Mouse (Mus musculus) c-Kit-positive CD71-negative TER-119-negative erythroid progenitor cells, embryonic 14.5 days (primary cell): ENCODE data around the gene Fasl.
A peak's percentile ranks its signal among the peaks of the same experiment; 100 is the strongest.

Experiments
- DNase-seq: peaks from one replicate; pipeline ENCODE4 v3.0.0-alpha.2; 2013; ENCODE audit warnings: low read depth

The Fasl gene

DNA sequence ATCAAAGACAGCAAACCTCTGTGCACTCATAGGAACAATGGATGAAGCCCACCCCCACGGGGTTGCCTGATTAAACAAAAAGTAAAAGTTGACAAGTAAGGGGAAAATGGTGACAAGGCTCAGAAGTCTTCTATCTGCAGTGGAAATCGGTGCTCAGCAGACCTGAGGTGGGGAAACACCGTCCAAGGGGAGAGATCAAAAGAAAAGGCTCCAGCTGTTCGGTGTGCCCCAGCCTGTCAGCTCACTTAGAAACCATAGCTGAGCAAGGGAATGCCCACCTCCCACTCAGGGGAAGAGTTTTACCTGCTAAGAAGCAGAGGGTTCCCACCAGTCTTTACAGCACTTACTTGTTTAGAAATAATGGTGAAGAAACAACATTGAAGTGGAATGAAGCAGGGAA is 26.7 kb downstream of the Fasl start:
- no peak for DNase-seq

GRCm38 (mm10) chr1:161756547-161756946 is 31.7 kb downstream of the Fasl start:
- DNase-seq: no peak

- no peak for DNase-seq
These were observed 37.0 kb downstream of the Fasl start for GRCm38 (mm10) chr1:161751311-161751710.

- no peak for DNase-seq
These were observed 37.7 kb downstream of the Fasl start for GRCm38 (mm10) chr1:161750471-161751041.

DNA sequence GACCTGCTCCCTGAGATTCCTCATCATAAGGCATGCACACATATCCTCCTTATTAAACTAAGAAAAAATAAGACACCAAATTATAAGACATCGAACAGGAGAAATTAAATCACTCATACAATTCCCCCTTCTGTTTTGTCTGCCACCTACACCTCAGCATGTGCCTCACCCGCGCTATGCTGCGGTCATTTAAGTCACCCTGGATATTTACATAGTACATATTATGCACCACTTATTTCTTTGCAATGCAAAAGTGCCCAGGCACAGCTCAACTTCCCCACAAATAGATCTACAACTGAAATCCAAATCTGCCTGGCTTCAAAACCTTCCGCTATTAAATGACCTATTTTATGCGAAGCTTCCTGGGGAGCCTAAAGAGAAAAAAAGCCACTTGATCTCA is 39.6 kb downstream of the Fasl start:
- DNase-seq: no peak

DNA sequence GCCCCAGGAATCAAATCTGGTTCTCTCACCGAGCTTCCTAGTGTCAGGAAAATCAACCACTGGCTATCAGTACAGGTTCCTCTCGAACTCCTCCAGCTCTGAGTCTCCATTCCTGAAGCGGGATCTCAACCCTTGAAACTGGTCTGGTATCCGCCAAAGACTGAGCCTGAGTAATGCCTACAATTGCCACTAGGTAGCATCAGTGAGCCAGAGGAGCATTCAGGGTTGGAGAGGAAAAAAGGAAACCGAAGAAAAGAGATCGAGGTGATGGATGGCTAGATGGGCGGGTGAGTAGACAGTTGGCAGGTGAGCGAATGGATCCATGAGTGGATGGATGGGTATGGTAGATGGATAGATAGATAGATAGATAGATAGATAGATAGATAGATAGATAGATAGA is 40.2 kb downstream of the Fasl start:
- DNase-seq: peak; percentile 69

DNA sequence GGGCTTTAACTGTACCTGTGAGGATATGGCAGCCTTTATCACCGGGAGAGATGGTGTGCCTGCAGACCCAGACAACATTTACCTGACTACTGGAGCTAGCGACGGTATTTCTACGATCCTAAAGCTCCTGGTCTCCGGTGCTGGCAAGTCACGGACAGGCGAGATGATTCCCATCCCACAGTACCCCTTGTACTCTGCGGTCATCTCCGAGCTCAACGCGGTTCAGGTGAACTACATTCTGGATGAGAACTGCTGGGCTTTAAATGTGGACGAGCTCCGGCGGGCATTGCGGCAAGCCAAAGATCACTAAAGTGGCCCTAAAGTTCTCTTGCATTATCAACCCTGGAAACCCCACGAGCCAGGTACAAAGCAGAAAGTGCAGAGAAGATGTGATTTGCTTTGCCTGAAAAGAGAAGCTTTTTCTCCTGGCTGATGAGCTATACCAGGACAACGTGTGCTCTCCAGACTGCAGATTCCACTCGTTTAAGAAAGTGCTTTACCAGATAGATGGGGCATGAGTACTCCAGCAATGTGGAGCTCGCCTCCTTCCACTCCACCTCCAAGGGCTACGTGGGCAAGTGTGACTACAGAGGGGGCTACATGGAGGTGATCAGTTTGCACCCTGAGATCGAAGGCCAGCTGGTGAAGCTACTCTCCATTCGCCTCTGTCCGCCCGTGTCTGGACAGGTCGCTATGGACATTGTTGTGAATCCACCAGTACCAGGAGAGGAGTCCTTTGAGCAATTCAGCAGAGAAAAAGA is 41.6 kb downstream of the Fasl start:
- no peak for DNase-seq

DNA sequence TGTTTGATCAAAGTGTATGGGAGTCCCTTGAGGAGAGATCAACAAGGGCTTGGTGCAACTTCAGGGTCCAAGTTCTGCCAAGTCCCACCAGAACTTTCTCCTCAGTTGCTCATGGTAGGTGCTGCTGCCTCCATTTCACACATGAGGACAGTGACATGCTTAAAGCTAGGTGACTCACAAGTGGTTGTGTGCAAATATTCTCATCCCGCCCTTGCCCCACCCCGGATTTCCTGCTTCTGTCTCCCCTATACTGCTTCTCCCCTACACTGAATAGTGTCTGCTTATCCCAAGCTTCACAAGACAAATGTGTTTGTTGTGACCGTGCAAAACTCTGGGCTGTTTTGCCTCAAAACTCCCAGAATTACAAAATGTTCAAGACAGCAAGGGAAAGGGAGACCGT is 43.4 kb downstream of the Fasl start:
- no peak for DNase-seq

GRCm38 (mm10) chr1:161744209-161744608 is 44.1 kb downstream of the Fasl start:
- DNase-seq: no peak

DNA sequence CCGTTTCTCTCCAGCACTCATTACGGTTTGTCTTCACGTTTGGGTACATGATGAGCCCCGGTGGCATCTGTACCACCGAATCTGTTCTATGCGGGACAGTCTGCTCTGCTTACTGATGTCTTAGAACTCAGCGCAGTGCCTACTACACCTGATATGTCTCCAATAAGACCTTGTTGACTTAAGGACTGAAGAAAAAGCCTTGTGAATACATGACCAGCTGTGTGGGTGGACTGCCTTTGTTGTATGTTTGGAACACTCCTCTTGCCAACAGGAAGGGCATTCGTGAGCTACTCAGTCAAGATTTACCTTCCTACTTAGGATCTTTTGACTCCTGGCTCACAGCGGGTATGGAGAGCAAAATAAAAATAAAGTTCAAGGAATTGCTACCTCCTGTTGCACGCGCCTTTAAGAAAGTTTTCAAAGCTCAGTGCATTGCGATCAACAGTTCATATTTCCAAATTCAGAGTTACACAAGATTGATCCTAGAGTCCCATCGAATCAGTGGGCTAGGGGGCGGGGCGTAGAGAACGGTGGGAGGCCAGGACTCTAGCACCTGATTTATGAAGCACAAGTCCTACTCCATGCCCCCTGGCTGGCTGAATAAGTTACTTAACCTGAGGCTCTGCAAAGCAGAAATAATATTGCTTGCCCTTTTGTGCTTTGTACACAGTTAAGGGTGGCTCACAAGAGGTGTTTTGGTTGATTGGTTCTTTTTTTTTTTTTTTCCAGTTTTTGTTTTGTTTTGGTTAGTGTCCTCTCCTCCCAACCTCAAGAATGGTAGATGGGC is 45.6 kb downstream of the Fasl start:
- DNase-seq: no peak

DNA sequence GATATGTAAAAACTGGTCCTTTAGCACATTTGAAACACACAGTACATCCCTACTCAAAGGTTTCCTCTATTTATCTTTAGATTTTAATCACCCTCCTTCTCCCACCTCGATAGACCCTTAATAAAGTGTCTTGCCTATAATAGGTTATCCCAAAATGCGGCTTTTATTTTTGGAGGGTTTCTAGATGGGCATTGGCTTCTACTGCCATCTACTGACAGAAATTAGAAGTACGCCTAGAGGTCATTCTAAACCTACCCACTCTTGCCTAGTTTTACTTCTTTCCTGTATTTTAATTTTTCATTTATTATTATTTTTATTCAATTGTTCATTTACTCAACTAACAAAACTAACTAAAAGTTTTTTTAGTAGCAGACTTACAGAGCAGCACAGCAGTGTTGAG is 51.4 kb downstream of the Fasl start:
- peak; percentile 43 for DNase-seq

- DNase-seq: no peak
These were observed 52.0 kb downstream of the Fasl start for GRCm38 (mm10) chr1:161736255-161736654.

- peak; percentile 50 for DNase-seq
These were observed 52.7 kb downstream of the Fasl start for GRCm38 (mm10) chr1:161735465-161736046.

GRCm38 (mm10) chr1:161734741-161735211 is 53.5 kb downstream of the Fasl start:
- peak; percentile 65 for DNase-seq

GRCm38 (mm10) chr1:161734314-161734713 is 54.0 kb downstream of the Fasl start:
- no peak for DNase-seq
